Mouse (Mus musculus) mouse embryonic stem cell (cell line): ENCODE data around the gene Gm44596.

ENCODE experiments used
- in situ Hi-C, 2 experiments: fragments of 300-500 bp; cut with MboI; formaldehyde crosslinking; loops; 1 replicate in 1 of 2; 3 replicates in 1 of 2; pipeline ENCODE4 v1.14.3; 2019 to 2020; ENCODE audit warnings: low sequenced_read_pairs in 2 of 2, low pct_unique_long_range_greater_than_20kb in 1 of 2, mixed read lengths in 1 of 2; ENCODE audit not compliant: unreplicated experiment in 1 of 2

Gm44596 gene

GRCm38 (mm10) chr6:128445761-128446535 is 70.6 kb downstream of the Gm44596 start:
- in situ Hi-C loops, result no loop called here

- in situ Hi-C loops, result no loop called here
These were observed 71.8 kb downstream of the Gm44596 start for GRCm38 (mm10) chr6:128447063-128447462.

DNA sequence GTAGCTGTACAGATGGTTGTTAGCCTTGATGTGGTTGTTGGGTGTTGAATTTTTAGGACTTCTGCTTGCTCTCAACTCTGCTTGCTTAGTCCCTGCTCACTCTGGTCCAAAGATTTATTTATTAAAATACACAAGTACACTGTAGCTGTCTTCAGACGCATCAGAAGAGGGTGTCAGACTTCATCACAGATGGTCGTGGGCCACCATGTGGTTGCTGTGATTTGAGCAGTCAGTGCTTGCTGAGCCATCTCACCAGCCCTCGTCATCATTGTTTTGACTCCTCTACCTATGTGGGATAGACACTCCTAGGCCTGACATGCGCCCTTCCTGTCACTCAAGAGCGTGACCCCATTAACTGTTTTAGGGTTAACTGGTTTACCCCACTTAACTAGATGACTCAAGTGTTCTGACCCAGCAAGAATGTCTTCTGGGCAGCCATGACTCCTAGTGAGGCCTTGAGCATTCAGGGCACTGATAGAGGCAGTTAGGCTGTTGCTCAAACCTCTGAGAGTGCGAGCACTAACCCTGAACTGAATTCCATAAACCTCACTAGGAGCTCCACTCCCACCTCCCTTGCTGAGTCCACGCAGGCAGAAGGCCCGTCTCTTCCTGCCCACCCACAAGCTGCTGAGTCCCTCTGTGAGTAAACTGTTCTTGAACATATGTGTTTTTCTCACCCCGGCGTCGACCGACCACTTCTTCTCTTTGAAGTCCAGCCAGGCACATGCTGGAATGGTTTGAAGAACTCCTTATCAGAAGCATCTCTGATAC is 80.7 kb downstream of the Gm44596 start:
- in situ Hi-C loops, result no loop called here
